Mouse (Mus musculus): ENCODE data around the gene Zbtb12. TPM values are rescaled to one million over a fixed set of nuclear protein-coding genes. Genes with fewer than 3 reads are reported as not detected.
A peak's percentile ranks its signal among the peaks of the same experiment; 100 is the strongest.

Zbtb12 gene
- total and polyA plus RNA-seq, 2 experiments from 2014 or later = 6.5 to 31.1 TPM

DNA sequence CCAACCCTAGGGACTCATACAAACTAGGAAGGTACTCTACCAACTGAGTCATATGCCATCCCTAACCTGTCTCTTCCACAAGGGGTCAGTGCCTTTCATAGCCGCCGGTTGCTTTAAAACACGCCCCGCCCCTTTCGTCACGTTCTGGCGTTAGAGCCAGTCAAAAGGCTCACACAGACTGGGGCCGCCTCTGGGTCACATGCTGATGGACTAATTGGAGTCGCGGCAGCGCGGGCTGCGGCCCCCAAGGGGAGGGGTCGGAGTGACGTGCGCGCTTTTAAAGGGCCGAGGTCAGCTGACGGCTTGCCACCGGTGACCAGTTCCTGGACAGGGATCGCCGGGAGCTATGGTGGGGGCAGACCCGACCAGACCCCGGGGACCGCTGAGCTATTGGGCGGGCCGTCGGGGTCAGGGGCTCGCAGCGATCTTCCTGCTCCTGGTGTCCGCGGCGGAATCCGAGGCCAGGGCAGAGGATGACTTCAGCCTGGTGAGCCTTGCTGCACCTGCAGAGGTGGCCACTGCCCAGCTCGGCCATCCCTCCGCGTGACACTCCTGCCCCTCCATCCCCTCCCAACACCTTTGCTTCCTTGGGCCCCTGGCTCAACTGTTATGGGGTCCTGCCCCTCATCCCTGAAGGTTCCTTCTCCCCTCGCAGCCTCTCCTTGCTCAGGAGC, 51.9 kb downstream of the Zbtb12 start, which contains the start of gene Neu1:
Gene Neu1 (plus strand): TSS at position 193 of the 674 bp plus-strand sequence.
- peaks cover 20% of the 10 kb centered on the region for H3K36me3 ChIP-seq (ENCODE audit: insufficient read depth, low read length)
- H3K27ac ChIP-seq = peak within 1 kb of the TSS; percentile 80
- H3K9ac ChIP-seq (replicated peaks; ENCODE audit: low read length) = peak within 1 kb of the TSS; percentile 73
- H3K27me3 ChIP-seq (ENCODE audit: insufficient read depth, low read length) = no peaks in the 10 kb centered on the region
- ATAC-seq (peak; percentile 98), DNase-seq (ENCODE audit: low spot score) (peak; percentile 100)
- peak; percentile 86 for TF ChIP-seq CTCF (IDR thresholded peaks at IDR 0.05; ENCODE audit: low read depth)
- no peaks in the 10 kb centered on the region for H3K4me1 ChIP-seq (ENCODE audit: insufficient read depth, low read length)
- peak within 1 kb of the TSS; percentile 88 for H3K4me2 ChIP-seq (ENCODE audit: low read depth, low read length)
- peak within 1 kb of the TSS; percentile 75 for H3K4me3 ChIP-seq (ENCODE audit: low read length)
- H3K9me3 ChIP-seq (ENCODE audit: low read length) = no peaks in the 10 kb centered on the region
- WGBS = under 1% methylated on average over 38 of the region's 38 CpGs

- DNase-seq (ENCODE audit: low spot score) (peak; percentile 49), ATAC-seq (peak; percentile 36)
- no peak for TF ChIP-seq CTCF (IDR thresholded peaks at IDR 0.05; ENCODE audit: low read depth)
- H3K9me3 ChIP-seq (ENCODE audit: low read length) = no peaks in the 10 kb centered on the region
- no peaks in the 10 kb centered on the region for H3K4me1 ChIP-seq (ENCODE audit: insufficient read depth, low read length)
- peaks cover 20% of the 10 kb centered on the region for H3K36me3 ChIP-seq (ENCODE audit: insufficient read depth, low read length)
- peak overlapping the region; percentile 73 for H3K9ac ChIP-seq (replicated peaks; ENCODE audit: low read length)
- H3K27ac ChIP-seq = peak overlapping the region; percentile 80
- H3K4me2 ChIP-seq (ENCODE audit: low read depth, low read length) = peak overlapping the region; percentile 88
- H3K4me3 ChIP-seq (ENCODE audit: low read length) = peak overlapping the region; percentile 75
- no peaks in the 10 kb centered on the region for H3K27me3 ChIP-seq (ENCODE audit: insufficient read depth, low read length)
- 11% methylated on average over 14 of the region's 14 CpGs for WGBS
Observed at GRCm38 (mm10) chr17:34931735-34932098, 52.4 kb downstream of the Zbtb12 start.

GRCm38 (mm10) chr17:34932287-34932686, 53.0 kb downstream of the Zbtb12 start:
- peaks cover 20% of the 10 kb centered on the region for H3K36me3 ChIP-seq (ENCODE audit: insufficient read depth, low read length)
- 83% methylated on average over 8 of the region's 8 CpGs for WGBS
- H3K4me3 ChIP-seq (ENCODE audit: low read length) = peak overlapping the region; percentile 75

DNA sequence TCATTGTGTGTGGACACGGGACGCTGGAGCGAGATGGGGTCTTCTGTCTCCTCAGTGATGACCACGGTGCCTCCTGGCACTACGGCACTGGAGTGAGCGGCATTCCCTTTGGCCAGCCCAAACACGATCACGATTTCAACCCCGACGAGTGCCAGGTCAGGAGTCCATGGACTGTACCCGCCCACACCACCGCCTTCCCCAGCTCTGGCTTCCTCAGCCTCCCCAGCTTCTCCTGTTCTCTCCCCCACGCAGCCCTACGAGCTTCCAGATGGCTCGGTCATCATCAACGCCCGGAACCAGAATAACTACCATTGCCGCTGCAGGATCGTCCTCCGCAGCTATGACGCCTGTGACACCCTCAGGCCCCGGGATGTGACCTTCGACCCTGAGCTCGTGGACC, 54.7 kb downstream of the Zbtb12 start:
- Histone ChIP-seq H3K9ac (replicated peaks; ENCODE audit: low read length) (no peak overlapping the region), H3K4me1 (ENCODE audit: insufficient read depth, low read length) (no peaks in the 10 kb centered on the region), H3K9me3 (ENCODE audit: low read length) (no peaks in the 10 kb centered on the region), H3K36me3 (ENCODE audit: insufficient read depth, low read length) (peaks cover 20% of the 10 kb centered on the region), H3K27ac (no peak overlapping the region), H3K4me3 (ENCODE audit: low read length) (no peak overlapping the region), H3K4me2 (ENCODE audit: low read depth, low read length) (no peak overlapping the region), H3K27me3 (ENCODE audit: insufficient read depth, low read length) (no peaks in the 10 kb centered on the region)
- TF ChIP-seq CTCF (IDR thresholded peaks at IDR 0.05; ENCODE audit: low read depth) = no peak
- DNase-seq (ENCODE audit: low spot score) = no peak
- ATAC-seq = no peak
- 68% methylated on average over 24 of the region's 24 CpGs for WGBS

More at GRCm38 (mm10) chr17:34932287-34932686, 53.0 kb downstream of the Zbtb12 start:
- peak overlapping the region; percentile 88 for H3K4me2 ChIP-seq (ENCODE audit: low read depth, low read length)
- no peak for TF ChIP-seq CTCF (IDR thresholded peaks at IDR 0.05; ENCODE audit: low read depth)
- no peak overlapping the region for H3K27ac ChIP-seq
- H3K9ac ChIP-seq (replicated peaks; ENCODE audit: low read length) = peak overlapping the region; percentile 73
- no peaks in the 10 kb centered on the region for H3K9me3 ChIP-seq (ENCODE audit: low read length)
- no peaks in the 10 kb centered on the region for H3K4me1 ChIP-seq (ENCODE audit: insufficient read depth, low read length)
- DNase-seq (ENCODE audit: low spot score) = no peak
- no peaks in the 10 kb centered on the region for H3K27me3 ChIP-seq (ENCODE audit: insufficient read depth, low read length)
- ATAC-seq = no peak

- 52% methylated on average over 8 of the region's 8 CpGs for WGBS
- DNase-seq (ENCODE audit: low spot score) (no peak), ATAC-seq (no peak)
- Histone ChIP-seq H3K27me3 (ENCODE audit: insufficient read depth, low read length) (no peaks in the 10 kb centered on the region), H3K4me2 (ENCODE audit: low read depth, low read length) (no peak overlapping the region), H3K27ac (no peak overlapping the region), H3K4me1 (ENCODE audit: insufficient read depth, low read length) (no peaks in the 10 kb centered on the region), H3K4me3 (ENCODE audit: low read length) (no peak overlapping the region), H3K9me3 (ENCODE audit: low read length) (no peaks in the 10 kb centered on the region), H3K36me3 (ENCODE audit: insufficient read depth, low read length) (peaks cover 20% of the 10 kb centered on the region), H3K9ac (replicated peaks; ENCODE audit: low read length) (no peak overlapping the region)
- no peak for TF ChIP-seq CTCF (IDR thresholded peaks at IDR 0.05; ENCODE audit: low read depth)
Observed at GRCm38 (mm10) chr17:34934830-34935229, 55.5 kb downstream of the Zbtb12 start.

- ATAC-seq = no peak
- no peaks in the 10 kb centered on the region for H3K4me1 ChIP-seq (ENCODE audit: insufficient read depth, low read length)
Observed at GRCm38 (mm10) chr17:34937960-34938505, 58.8 kb downstream of the Zbtb12 start.

More at GRCm38 (mm10) chr17:34937960-34938505, 58.8 kb downstream of the Zbtb12 start:
- 85% methylated on average over 6 of the region's 6 CpGs for WGBS
- Histone ChIP-seq H3K27ac (no peak overlapping the region), H3K4me3 (ENCODE audit: low read length) (no peak overlapping the region), H3K4me2 (ENCODE audit: low read depth, low read length) (no peak overlapping the region), H3K27me3 (ENCODE audit: insufficient read depth, low read length) (no peaks in the 10 kb centered on the region), H3K9me3 (ENCODE audit: low read length) (no peaks in the 10 kb centered on the region), H3K9ac (replicated peaks; ENCODE audit: low read length) (no peak overlapping the region), H3K36me3 (ENCODE audit: insufficient read depth, low read length) (peaks cover 15% of the 10 kb centered on the region)
- TF ChIP-seq CTCF (IDR thresholded peaks at IDR 0.05; ENCODE audit: low read depth) = no peak
- DNase-seq (ENCODE audit: low spot score) = no peak

Data from hindbrain, postnatal 0 days (tissue).